Mouse (Mus musculus): ENCODE results near the gene Akap12. TPM values are rescaled to one million over a fixed set of nuclear protein-coding genes. Genes with fewer than 3 reads are reported as not detected.

Gene Akap12
- polyA plus RNA-seq, 1 experiment from 2014 or later = 42.1 TPM

- Histone ChIP-seq H3K27ac (ENCODE audit: low read depth, low read length) (no peak overlapping the region), H3K36me3 (ENCODE audit: control insufficient read depth, insufficient read depth, low read length) (no peaks in the 10 kb centered on the region), H3K4me3 (ENCODE audit: low read depth, low read length) (no peak overlapping the region), H3K27me3 (ENCODE audit: control insufficient read depth, insufficient read depth, low read length) (no peaks in the 10 kb centered on the region), H3K4me1 (ENCODE audit: control insufficient read depth, insufficient read depth, low read length) (peaks cover 2% of the 10 kb centered on the region; the same call in 1 of the 2 replicates), H3K9me3 (ENCODE audit: control insufficient read depth, low read length) (no peaks in the 10 kb centered on the region), H3K4me2 (no peak overlapping the region), H3K9ac (ENCODE audit: low read length) (no peak overlapping the region)
- no peak for ATAC-seq (ENCODE audit: low FRiP score)
- no peak for DNase-seq (ENCODE audit: low spot score, missing footprints)
- 87% methylated on average over 3 of the region's 3 CpGs for WGBS
Observed at GRCm38 (mm10) chr10:4250681-4251080, 15.5 kb upstream of the Akap12 start.

GRCm38 (mm10) chr10:4253613-4254012, 12.6 kb upstream of the Akap12 start:
- no peak overlapping the region for H3K4me2 ChIP-seq
- H3K36me3 ChIP-seq (ENCODE audit: control insufficient read depth, insufficient read depth, low read length) = no peaks in the 10 kb centered on the region
- 86% methylated on average over 4 of the region's 4 CpGs for WGBS
- H3K27ac ChIP-seq (ENCODE audit: low read depth, low read length) = no peak overlapping the region
- no peak for ATAC-seq (ENCODE audit: low FRiP score)
- peaks cover 2% of the 10 kb centered on the region; the same call in 1 of the 2 replicates for H3K4me1 ChIP-seq (ENCODE audit: control insufficient read depth, insufficient read depth, low read length)
- H3K27me3 ChIP-seq (ENCODE audit: control insufficient read depth, insufficient read depth, low read length) = no peaks in the 10 kb centered on the region
- no peak overlapping the region for H3K9ac ChIP-seq (ENCODE audit: low read length)
- no peak for DNase-seq (ENCODE audit: low spot score, missing footprints)
- H3K4me3 ChIP-seq (ENCODE audit: low read depth, low read length) = no peak overlapping the region
- no peaks in the 10 kb centered on the region for H3K9me3 ChIP-seq (ENCODE audit: control insufficient read depth, low read length)

- no peak for DNase-seq (ENCODE audit: low spot score, missing footprints)
- no peak overlapping the region for H3K4me2 ChIP-seq
- H3K27ac ChIP-seq (ENCODE audit: low read depth, low read length) = no peak overlapping the region
- H3K4me3 ChIP-seq (ENCODE audit: low read depth, low read length) = no peak overlapping the region
- peaks cover 1% of the 10 kb centered on the region; the same call in 1 of the 2 replicates for H3K4me1 ChIP-seq (ENCODE audit: control insufficient read depth, insufficient read depth, low read length)
- H3K36me3 ChIP-seq (ENCODE audit: control insufficient read depth, insufficient read depth, low read length) = no peaks in the 10 kb centered on the region
- WGBS = 54% methylated on average over 5 of the region's 5 CpGs
- H3K9me3 ChIP-seq (ENCODE audit: control insufficient read depth, low read length) = no peaks in the 10 kb centered on the region
- ATAC-seq (ENCODE audit: low FRiP score) = no peak
- H3K27me3 ChIP-seq (ENCODE audit: control insufficient read depth, insufficient read depth, low read length) = no peaks in the 10 kb centered on the region
- no peak overlapping the region for H3K9ac ChIP-seq (ENCODE audit: low read length)
Observed at GRCm38 (mm10) chr10:4254459-4254858, 11.7 kb upstream of the Akap12 start.

- no peak overlapping the region for H3K27ac ChIP-seq (ENCODE audit: low read depth, low read length)
- ATAC-seq (ENCODE audit: low FRiP score) = no peak
Observed at GRCm38 (mm10) chr10:4260925-4261324, 5.3 kb upstream of the Akap12 start.

GRCm38 (mm10) chr10:4261359-4261952, 4.7 kb upstream of the Akap12 start:
- Histone ChIP-seq H3K9me3 (ENCODE audit: control insufficient read depth, low read length) (no peaks in the 10 kb centered on the region), H3K27me3 (ENCODE audit: control insufficient read depth, insufficient read depth, low read length) (no peaks in the 10 kb centered on the region), H3K36me3 (ENCODE audit: control insufficient read depth, insufficient read depth, low read length) (no peaks in the 10 kb centered on the region), H3K9ac (ENCODE audit: low read length) (no peak overlapping the region), H3K27ac (ENCODE audit: low read depth, low read length) (no peak overlapping the region), H3K4me2 (no peak overlapping the region), H3K4me1 (ENCODE audit: control insufficient read depth, insufficient read depth, low read length) (no peaks in the 10 kb centered on the region; the same call in 1 of the 2 replicates), H3K4me3 (ENCODE audit: low read depth, low read length) (no peak overlapping the region)
- WGBS = 76% methylated on average over 9 of the region's 9 CpGs
- DNase-seq (ENCODE audit: low spot score, missing footprints) (no peak), ATAC-seq (ENCODE audit: low FRiP score) (no peak)

More at GRCm38 (mm10) chr10:4260925-4261324, 5.3 kb upstream of the Akap12 start:
- no peak overlapping the region for H3K9ac ChIP-seq (ENCODE audit: low read length)
- H3K36me3 ChIP-seq (ENCODE audit: control insufficient read depth, insufficient read depth, low read length) = no peaks in the 10 kb centered on the region
- H3K4me2 ChIP-seq = no peak overlapping the region
- H3K27me3 ChIP-seq (ENCODE audit: control insufficient read depth, insufficient read depth, low read length) = no peaks in the 10 kb centered on the region
- 83% methylated on average over 5 of the region's 5 CpGs for WGBS
- H3K9me3 ChIP-seq (ENCODE audit: control insufficient read depth, low read length) = no peaks in the 10 kb centered on the region
- no peaks in the 10 kb centered on the region; the same call in 1 of the 2 replicates for H3K4me1 ChIP-seq (ENCODE audit: control insufficient read depth, insufficient read depth, low read length)
- no peak for DNase-seq (ENCODE audit: low spot score, missing footprints)
- H3K4me3 ChIP-seq (ENCODE audit: low read depth, low read length) = no peak overlapping the region

- H3K36me3 ChIP-seq (ENCODE audit: control insufficient read depth, insufficient read depth, low read length) = no peaks in the 10 kb centered on the region
- no peaks in the 10 kb centered on the region for H3K9me3 ChIP-seq (ENCODE audit: control insufficient read depth, low read length)
- no peaks in the 10 kb centered on the region for H3K27me3 ChIP-seq (ENCODE audit: control insufficient read depth, insufficient read depth, low read length)
- no peaks in the 10 kb centered on the region; the same call in 1 of the 2 replicates for H3K4me1 ChIP-seq (ENCODE audit: control insufficient read depth, insufficient read depth, low read length)
- peak overlapping the region; percentile 66 for H3K4me3 ChIP-seq (ENCODE audit: low read depth, low read length)
- peak overlapping the region; percentile 90 for H3K4me2 ChIP-seq
- DNase-seq (ENCODE audit: low spot score, missing footprints) = peak; percentile 94
- peak overlapping the region; percentile 78 for H3K9ac ChIP-seq (ENCODE audit: low read length)
- 3% methylated on average over 13 of the region's 13 CpGs for WGBS
- peak; percentile 85 for ATAC-seq (ENCODE audit: low FRiP score)
- H3K27ac ChIP-seq (ENCODE audit: low read depth, low read length) = no peak overlapping the region
Observed at GRCm38 (mm10) chr10:4265641-4266040, 539 bp upstream of the Akap12 start.

- H3K9me3 ChIP-seq (ENCODE audit: control insufficient read depth, low read length) = no peaks in the 10 kb centered on the region
- H3K36me3 ChIP-seq (ENCODE audit: control insufficient read depth, insufficient read depth, low read length) = no peaks in the 10 kb centered on the region
- peak overlapping the region; percentile 90 for H3K4me2 ChIP-seq
- H3K27me3 ChIP-seq (ENCODE audit: control insufficient read depth, insufficient read depth, low read length) = no peaks in the 10 kb centered on the region
- peak overlapping the region; percentile 78 for H3K9ac ChIP-seq (ENCODE audit: low read length)
- DNase-seq (ENCODE audit: low spot score, missing footprints) (no peak), ATAC-seq (ENCODE audit: low FRiP score) (peak; percentile 64)
- H3K4me1 ChIP-seq (ENCODE audit: control insufficient read depth, insufficient read depth, low read length) = no peaks in the 10 kb centered on the region; the same call in 1 of the 2 replicates
- H3K27ac ChIP-seq (ENCODE audit: low read depth, low read length) = peak overlapping the region; percentile 33; the same call in 1 of the 2 replicates
- peak overlapping the region; percentile 66 for H3K4me3 ChIP-seq (ENCODE audit: low read depth, low read length)
- WGBS = under 1% methylated on average over 11 of the region's 11 CpGs
Observed at GRCm38 (mm10) chr10:4266931-4267310, 741 bp downstream of the Akap12 start.

GRCm38 (mm10) chr10:4267481-4267880, 1.3 kb downstream of the Akap12 start:
- no peaks in the 10 kb centered on the region for H3K27me3 ChIP-seq (ENCODE audit: control insufficient read depth, insufficient read depth, low read length)
- H3K4me1 ChIP-seq (ENCODE audit: control insufficient read depth, insufficient read depth, low read length) = no peaks in the 10 kb centered on the region; the same call in 1 of the 2 replicates
- no peak for DNase-seq (ENCODE audit: low spot score, missing footprints)
- H3K9ac ChIP-seq (ENCODE audit: low read length) = no peak overlapping the region
- no peaks in the 10 kb centered on the region for H3K36me3 ChIP-seq (ENCODE audit: control insufficient read depth, insufficient read depth, low read length)
- H3K4me3 ChIP-seq (ENCODE audit: low read depth, low read length) = peak overlapping the region; percentile 66; the same call in 1 of the 2 replicates
- no peak overlapping the region for H3K27ac ChIP-seq (ENCODE audit: low read depth, low read length)
- 81% methylated on average over 7 of the region's 7 CpGs for WGBS
- no peaks in the 10 kb centered on the region for H3K9me3 ChIP-seq (ENCODE audit: control insufficient read depth, low read length)
- H3K4me2 ChIP-seq = no peak overlapping the region
- no peak for ATAC-seq (ENCODE audit: low FRiP score)

- WGBS = 93% methylated on average over 7 of the region's 7 CpGs
- H3K4me1 ChIP-seq (ENCODE audit: control insufficient read depth, insufficient read depth, low read length) = no peaks in the 10 kb centered on the region; the same call in 1 of the 2 replicates
- no peak overlapping the region for H3K27ac ChIP-seq (ENCODE audit: low read depth, low read length)
- no peaks in the 10 kb centered on the region for H3K9me3 ChIP-seq (ENCODE audit: control insufficient read depth, low read length)
- no peaks in the 10 kb centered on the region for H3K36me3 ChIP-seq (ENCODE audit: control insufficient read depth, insufficient read depth, low read length)
- no peak overlapping the region for H3K4me3 ChIP-seq (ENCODE audit: low read depth, low read length)
- DNase-seq (ENCODE audit: low spot score, missing footprints) (no peak), ATAC-seq (ENCODE audit: low FRiP score) (no peak)
- H3K27me3 ChIP-seq (ENCODE audit: control insufficient read depth, insufficient read depth, low read length) = no peaks in the 10 kb centered on the region
- H3K4me2 ChIP-seq = no peak overlapping the region
- no peak overlapping the region for H3K9ac ChIP-seq (ENCODE audit: low read length)
Observed at GRCm38 (mm10) chr10:4268140-4268539, 2.0 kb downstream of the Akap12 start.

Data from midbrain, embryonic 11.5 days (tissue).